Comparison of ENCODE assay signal across 8 mouse cellular contexts in the genomic region with DNA sequence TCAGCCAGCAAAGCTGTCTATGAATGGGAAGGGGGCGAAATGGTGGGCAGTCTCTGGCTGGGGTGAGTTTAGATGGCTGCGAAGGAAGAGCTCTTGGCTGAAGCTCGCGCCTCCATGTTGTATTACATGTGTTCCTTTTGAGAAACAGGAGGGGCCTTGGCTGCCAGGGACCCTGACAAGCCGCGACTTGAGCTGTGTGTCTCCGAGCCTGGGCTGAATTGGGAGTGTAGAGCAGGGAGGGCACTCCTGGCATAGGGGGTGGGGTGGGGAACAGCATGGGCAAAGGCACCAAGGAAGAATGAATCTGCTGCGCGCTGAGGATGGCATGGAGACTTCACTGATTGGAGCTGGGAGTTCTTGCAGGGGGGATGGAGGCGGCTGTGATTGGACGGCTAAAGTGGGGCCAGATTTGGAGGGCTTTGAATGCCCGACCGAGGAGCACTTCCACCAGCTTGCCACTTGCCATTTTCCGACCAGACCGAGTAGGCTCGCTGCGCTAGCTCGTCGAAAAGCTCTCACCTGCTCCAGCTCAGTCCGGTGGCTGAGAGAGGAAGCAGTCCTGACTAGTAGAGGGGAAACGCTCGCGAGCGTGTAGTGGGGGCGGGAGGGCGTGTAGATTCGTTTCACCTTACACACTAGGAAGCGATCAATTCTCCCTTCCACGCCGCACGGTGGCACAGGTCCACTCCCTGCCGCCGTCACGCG. TPM values are rescaled to one million over a fixed set of nuclear protein-coding genes. Genes with fewer than 3 reads are reported as not detected.
DNase-seq lines count a peak whose midpoint lies in the region; ATAC-seq and TF ChIP-seq lines count a peak whose summit lies in the region.

No protein-coding gene starts in this region.

- peak; percentile 62; the same call in 1 of the 2 replicates for TF ChIP-seq POLR2A in brain, embryonic 14.5 days (IDR thresholded peaks at IDR 0.05; ENCODE audit: borderline replicate concordance, extremely low read depth, insufficient read depth, insufficient read length, poor library complexity, severe bottlenecking)

- peak overlapping the region; percentile 99 for H3K27ac ChIP-seq in heart, embryonic 11.5 days (ENCODE audit: low read depth, low read length)
- H3K27ac ChIP-seq in kidney, embryonic 15.5 days = peak overlapping the region; percentile 100

- no peaks in the 10 kb centered on the region for H3K9me3 ChIP-seq in erythroblast, embryonic 14.5 days (ENCODE audit: control insufficient read depth, low read length)
- H3K9me3 ChIP-seq in heart, embryonic 11.5 days (replicated peaks; ENCODE audit: control insufficient read depth, low read length) = no peaks in the 10 kb centered on the region
- no peaks in the 10 kb centered on the region for H3K9me3 ChIP-seq in kidney, embryonic 15.5 days (replicated peaks)

- no peaks in the 10 kb centered on the region for H3K36me3 ChIP-seq in erythroblast, embryonic 14.5 days (ENCODE audit: control insufficient read depth)
- H3K36me3 ChIP-seq in heart, embryonic 11.5 days (ENCODE audit: control insufficient read depth, insufficient read depth, low read length) = no peaks in the 10 kb centered on the region
- no peaks in the 10 kb centered on the region for H3K36me3 ChIP-seq in kidney, embryonic 15.5 days

- H3K4me3 ChIP-seq in erythroblast, embryonic 14.5 days (replicated peaks) = peak overlapping the region; percentile 93
- H3K4me3 ChIP-seq in heart, embryonic 11.5 days (ENCODE audit: low read depth, low read length) = peak overlapping the region; percentile 94
- H3K4me3 ChIP-seq in kidney, embryonic 15.5 days (replicated peaks) = peak overlapping the region; percentile 97

- H3K4me1 ChIP-seq in erythroblast, embryonic 14.5 days (ENCODE audit: control insufficient read depth) = peaks cover 28% of the 10 kb centered on the region
- H3K4me1 ChIP-seq in heart, embryonic 11.5 days (ENCODE audit: control insufficient read depth, insufficient read depth, low read length) = peaks cover 9% of the 10 kb centered on the region
- H3K4me1 ChIP-seq in kidney, embryonic 15.5 days = peaks cover 16% of the 10 kb centered on the region

- TF ChIP-seq CTCF in brain, embryonic 14.5 days (IDR thresholded peaks at IDR 0.05; ENCODE audit: borderline replicate concordance, extremely low read depth, insufficient read depth, insufficient read length) = no peak

- ATAC-seq in heart, embryonic 11.5 days (replicated peaks; ENCODE audit: insufficient number of reproducible peaks, low FRiP score, low TSS enrichment) = peak; percentile 73
- ATAC-seq in kidney, embryonic 15.5 days (replicated peaks; ENCODE audit: low FRiP score) = peak; percentile 90

- H3K27me3 ChIP-seq in erythroblast, embryonic 14.5 days (ENCODE audit: control insufficient read depth) = no peaks in the 10 kb centered on the region
- H3K27me3 ChIP-seq in heart, embryonic 11.5 days (ENCODE audit: control insufficient read depth, insufficient read depth, low read length) = no peaks in the 10 kb centered on the region
- H3K27me3 ChIP-seq in kidney, embryonic 15.5 days = no peaks in the 10 kb centered on the region

- H3K9ac ChIP-seq in heart, embryonic 11.5 days (ENCODE audit: low read depth, low read length) = peak overlapping the region; percentile 99; the same call in 1 of the 2 replicates
- peak overlapping the region; percentile 98 for H3K9ac ChIP-seq in kidney, embryonic 15.5 days

- peak; percentile 88 for DNase-seq in CD4-positive helper T cell, adult 2 months (ENCODE audit: low read depth, low spot score)
- DNase-seq in brain, embryonic 14.5 days (ENCODE audit: low read depth) = peak; percentile 99
- peak; percentile 69 for DNase-seq in liver
- peak; percentile 34 to 43 for DNase-seq in monocyte, adult 2 months (ENCODE audit: low read depth in 1 of 2, low spot score in 2 of 2)
- peak; percentile 88 to 91 for DNase-seq in spleen, postnatal 36 days (ENCODE audit: low spot score in 2 of 2)

- WGBS in heart, embryonic 11.5 days (ENCODE audit: insufficient replicate concordance) = 2% methylated on average over 35 of the region's 35 CpGs
- 2% methylated on average over 35 of the region's 35 CpGs for WGBS in kidney, embryonic 15.5 days

- peak overlapping the region; percentile 78 for H3K4me2 ChIP-seq in heart, embryonic 11.5 days
- peak overlapping the region; percentile 80 for H3K4me2 ChIP-seq in kidney, embryonic 15.5 days

RNA-seq across cellular contexts. Expression of a gene that starts 0.6 kb away (rescaled TPM):
- 23.3 and 36.9 TPM in 2 replicates for polyA plus RNA-seq in brain, embryonic 14.5 days (2012; rRNA removed)
- polyA plus RNA-seq in erythroblast, embryonic 14.5 days (2012) = 0.05 and 0.07 TPM in 2 replicates
- 10.9 and 12.2 TPM in 2 replicates for polyA plus RNA-seq in heart, embryonic 11.5 days (2014; fragmentation: Nextera tagmentation; extraction: Ambion mirVana)
- 12.8 and 13.5 TPM in 2 replicates for polyA plus RNA-seq in kidney, embryonic 15.5 days (2015; fragmentation: Nextera tagmentation; extraction: Ambion mirVana)

RNA-seq across cellular contexts. Expression of a gene that starts 39.4 kb away (rescaled TPM):
- 31.0 and 33.1 TPM in 2 replicates for polyA plus RNA-seq in brain, embryonic 14.5 days (2012; rRNA removed)
- 0.08 and 0.13 TPM in 2 replicates for polyA plus RNA-seq in erythroblast, embryonic 14.5 days (2012)
- polyA plus RNA-seq in heart, embryonic 11.5 days (2014; fragmentation: Nextera tagmentation; extraction: Ambion mirVana) = 17.0 and 19.4 TPM in 2 replicates
- 34.4 and 37.3 TPM in 2 replicates for polyA plus RNA-seq in kidney, embryonic 15.5 days (2015; fragmentation: Nextera tagmentation; extraction: Ambion mirVana)

Comparison
In these comparisons a context has a peak if more than half of its experiments do, and no peak if none do; other contexts are left out.
1. Peak in every context shown above with its lines: DNase-seq, ATAC-seq, H3K4me3 ChIP-seq and H3K27ac ChIP-seq.
2. DNase-seq: peak in every context shown above with its lines; median percentile 99 in brain, embryonic 14.5 days; 90 in spleen, postnatal 36 days; 88 in CD4-positive helper T cell, adult 2 months; 69 in liver; 38 in monocyte, adult 2 months.
3. RNA of a gene that starts 0.6 kb away (polyA plus RNA-seq): 23.3 to 36.9 TPM in brain, embryonic 14.5 days, 12.8 to 13.5 TPM in kidney, embryonic 15.5 days and 10.9 to 12.2 TPM in heart, embryonic 11.5 days; 0.05 to 0.07 TPM in erythroblast, embryonic 14.5 days; every median in the first group is over 10 times any median in the second.
4. RNA of a gene that starts 39.4 kb away (polyA plus RNA-seq): 34.4 to 37.3 TPM in kidney, embryonic 15.5 days, 31.0 to 33.1 TPM in brain, embryonic 14.5 days and 17.0 to 19.4 TPM in heart, embryonic 11.5 days; 0.08 to 0.13 TPM in erythroblast, embryonic 14.5 days; every median in the first group is over 10 times any median in the second.